Mouse (Mus musculus) layer of hippocampus, adult 9-11 months (tissue): Measurements from ENCODE around the gene Mfap3.
"Not testable (repeated sequence)": the region's sequence is repeated elsewhere in the genome, so short reads cannot be mapped to it uniquely, and the experiment has no call there.

Source experiments
- DNase-seq: peaks from one replicate; pipeline ENCODE4 v3.0.0; 2022

Gene Mfap3

GRCm38 (mm10) chr11:57531300-57531950 lies 13.0 kb downstream of the Mfap3 start:
- peak; percentile 45 for DNase-seq

DNA sequence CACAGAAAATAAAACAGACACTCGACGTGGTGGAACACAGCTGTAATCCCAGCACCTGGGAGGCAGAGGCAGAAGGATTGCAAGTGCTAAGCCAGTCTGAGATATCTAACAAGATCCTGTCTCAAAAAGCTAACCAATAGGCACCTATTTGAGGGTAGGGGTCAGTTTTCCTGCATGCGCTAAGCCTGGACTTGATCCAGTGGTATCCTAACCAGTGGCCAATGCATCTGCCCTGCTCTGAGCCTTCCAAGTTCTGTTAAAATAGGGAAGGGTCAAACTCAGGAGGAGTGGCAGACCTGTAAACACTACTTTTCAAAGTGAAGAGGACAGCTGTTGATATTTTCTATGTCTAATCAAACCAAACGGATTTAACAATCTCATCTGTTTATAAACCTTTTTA lies 13.8 kb downstream of the Mfap3 start:
- DNase-seq, result no peak

- no peak for DNase-seq
Measured at GRCm38 (mm10) chr11:57535912-57536311, 17.4 kb downstream of the Mfap3 start.

DNA sequence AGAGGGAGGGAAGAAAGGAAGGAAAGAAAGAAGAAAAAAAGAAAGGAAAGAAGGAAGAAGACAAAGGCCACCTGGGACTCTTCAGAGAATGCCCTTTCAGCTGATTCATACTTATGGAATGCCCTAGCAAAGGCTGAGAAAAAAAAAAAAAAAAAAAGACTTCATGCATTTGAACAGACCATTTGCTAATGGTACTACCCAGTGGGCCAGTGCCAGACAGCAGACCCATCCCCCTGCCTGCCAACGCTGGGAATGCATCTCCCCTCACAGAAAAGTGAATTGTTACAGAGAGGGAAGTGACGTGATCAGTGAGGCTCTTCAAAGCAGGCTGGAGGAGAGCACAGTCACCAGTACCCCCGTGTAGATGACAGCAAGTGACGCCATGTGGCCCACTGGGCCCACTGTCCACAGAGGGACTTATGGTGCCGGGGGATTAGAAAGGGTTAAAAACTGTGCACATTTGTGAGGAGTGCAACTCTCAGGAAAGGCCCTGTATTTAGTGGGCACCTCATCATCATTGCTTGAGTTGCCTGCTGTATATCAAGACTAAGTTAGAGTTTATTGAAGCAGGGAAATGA lies 21.5 kb downstream of the Mfap3 start:
- no peak for DNase-seq

DNA sequence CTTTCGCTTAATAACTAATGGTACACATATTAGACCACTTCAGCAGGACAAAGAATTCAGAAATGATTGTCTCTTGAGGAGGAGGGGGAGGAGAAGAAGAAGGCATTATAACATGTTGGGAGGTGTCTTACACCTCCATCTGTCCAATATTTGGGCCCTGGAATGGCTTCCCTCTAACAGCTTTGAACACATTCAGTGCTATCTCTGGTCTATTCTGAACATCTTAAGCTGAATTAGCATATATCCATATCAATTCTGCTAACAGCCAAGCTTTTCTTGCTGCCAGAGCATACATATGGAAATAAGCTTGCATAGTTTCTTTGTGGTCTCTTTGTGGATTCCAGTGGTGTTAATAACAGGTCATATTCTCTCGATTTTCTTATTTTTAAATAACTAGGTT lies 22.2 kb downstream of the Mfap3 start:
- no peak for DNase-seq

GRCm38 (mm10) chr11:57548618-57549550 lies 30.4 kb downstream of the Mfap3 start:
- DNase-seq, result peak; percentile 62

- no peak for DNase-seq
Measured at GRCm38 (mm10) chr11:57550230-57550629, 31.8 kb downstream of the Mfap3 start.

DNA sequence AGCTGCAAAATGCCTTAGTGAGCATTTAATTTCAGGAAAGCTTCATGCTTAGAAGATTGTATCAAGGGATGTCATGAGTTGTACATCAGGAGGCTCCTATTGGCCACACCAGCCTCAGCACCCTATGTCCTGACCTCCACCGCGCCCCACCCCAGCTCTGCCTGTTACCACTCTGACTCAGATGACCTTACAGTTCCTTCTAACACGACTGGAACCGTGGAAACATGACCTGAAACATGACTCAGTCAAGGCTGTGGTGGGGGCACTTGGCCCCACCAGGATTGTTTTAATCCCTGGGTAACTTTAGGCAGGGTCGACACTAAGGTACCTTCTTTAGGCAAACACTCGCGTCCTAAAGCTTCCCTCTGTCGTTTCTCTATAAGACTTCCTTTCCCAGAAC lies 32.6 kb downstream of the Mfap3 start:
- DNase-seq, result no peak

DNA sequence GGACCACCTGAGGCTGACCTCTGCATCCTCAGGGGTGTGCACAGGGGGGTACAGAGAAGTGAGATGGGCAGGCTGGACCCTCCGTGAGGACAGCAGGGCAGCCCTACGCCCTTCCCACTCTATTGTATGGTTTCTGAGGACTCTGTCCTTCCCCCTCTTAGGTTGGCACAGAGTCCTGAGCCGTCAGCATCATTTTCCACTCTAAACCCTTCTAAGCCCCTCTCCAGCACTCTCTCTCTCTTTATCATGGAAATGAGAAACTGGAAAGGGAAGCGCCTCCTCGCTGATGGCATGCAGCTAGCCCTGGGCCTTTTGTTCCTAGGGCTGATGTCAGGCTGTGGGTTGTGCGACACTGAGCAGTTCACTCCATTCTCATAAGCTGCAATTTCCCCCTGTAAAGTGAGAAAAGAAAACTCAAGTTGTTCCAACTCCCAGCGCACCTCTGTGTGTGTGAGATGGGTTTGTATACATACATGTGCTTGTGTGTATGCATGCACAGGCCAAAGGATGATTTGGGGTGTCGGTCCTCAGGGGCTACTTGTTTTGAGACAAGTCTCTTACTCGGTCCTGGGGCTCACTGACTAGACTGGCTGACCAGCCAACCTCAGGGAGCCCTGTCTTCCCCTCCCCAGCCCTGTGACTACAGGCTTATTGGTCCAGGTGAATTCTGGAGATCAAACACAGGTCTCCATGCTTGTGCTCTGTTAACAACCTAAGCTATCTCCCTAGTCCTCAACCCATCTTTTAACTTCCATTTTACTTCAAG lies 34.7 kb downstream of the Mfap3 start:
- DNase-seq, result no peak

- not testable (repeated sequence) for DNase-seq
Measured at GRCm38 (mm10) chr11:57557936-57558335, 39.5 kb downstream of the Mfap3 start.

- DNase-seq, result no peak
Measured at GRCm38 (mm10) chr11:57564564-57564963, 46.1 kb downstream of the Mfap3 start.

DNA sequence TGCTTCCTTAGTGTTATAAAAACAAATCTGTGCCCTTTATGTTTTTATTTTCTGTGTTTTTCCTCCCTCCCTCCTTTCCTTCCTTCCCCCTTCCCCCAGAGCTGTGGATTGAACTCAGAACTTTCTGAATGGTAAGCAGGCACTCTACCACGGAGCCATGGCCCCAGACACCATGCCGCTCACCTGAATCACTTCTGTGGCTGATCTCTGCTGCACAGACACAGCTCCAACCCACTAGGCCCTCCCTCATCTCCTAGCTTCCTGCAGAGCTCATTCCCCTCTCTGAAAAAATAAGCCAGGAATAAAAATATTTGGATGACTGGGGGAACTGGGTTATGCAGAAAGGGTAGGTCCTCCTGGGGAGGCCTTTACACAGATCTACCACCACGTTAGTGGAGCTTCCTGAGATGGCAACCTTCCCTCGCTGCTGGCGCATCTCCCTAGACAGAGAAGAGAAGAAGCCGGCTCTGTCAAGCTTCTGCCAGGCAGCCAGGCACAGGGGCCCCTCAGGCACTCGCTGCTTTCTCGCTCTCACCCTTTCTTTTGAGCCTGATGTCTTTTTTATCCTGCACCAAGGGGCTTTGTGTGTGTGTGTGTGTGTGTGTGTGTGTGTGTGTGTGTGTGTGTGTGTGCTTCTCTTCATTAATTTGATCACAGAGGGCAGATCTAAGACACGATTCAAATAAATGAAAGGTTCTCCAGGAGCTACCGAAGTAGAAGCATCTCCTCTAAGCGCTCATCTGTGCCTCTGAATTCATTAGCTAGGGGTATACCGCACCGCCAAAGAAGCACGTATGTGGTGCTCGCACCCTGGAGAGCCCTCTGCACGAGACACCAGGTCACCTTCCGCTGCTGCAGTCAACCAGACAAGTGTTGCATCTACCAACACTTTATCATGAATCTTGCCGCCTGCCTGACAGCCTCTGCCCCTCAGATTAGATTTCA lies 47.9 kb downstream of the Mfap3 start:
- DNase-seq, result no peak

DNA sequence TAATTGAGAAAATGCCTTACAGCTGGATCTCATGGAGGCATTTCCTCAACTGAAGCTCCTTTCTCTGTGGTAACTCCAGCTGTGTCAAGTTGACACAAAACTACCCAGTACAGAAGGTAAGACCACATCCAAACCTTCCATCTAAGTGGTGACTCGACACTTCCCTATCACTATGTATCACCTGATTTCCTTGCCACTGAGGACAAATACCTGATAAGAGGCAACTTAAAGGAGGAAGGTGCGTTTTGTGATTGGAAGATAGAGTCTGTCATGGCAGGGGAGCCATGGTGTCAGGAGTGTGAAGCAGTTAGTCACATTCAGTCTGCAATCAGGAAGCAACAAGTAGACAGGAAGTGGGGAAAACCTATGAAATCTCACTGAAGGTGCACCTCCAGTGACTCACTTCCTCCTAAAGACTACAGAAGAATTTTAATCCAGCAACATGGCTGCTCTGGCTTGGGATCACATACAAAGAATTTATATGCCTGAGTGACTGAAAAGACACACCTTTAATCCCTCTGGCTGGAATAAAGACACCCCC lies 50.6 kb downstream of the Mfap3 start:
- no peak for DNase-seq

GRCm38 (mm10) chr11:57571035-57571434 lies 52.6 kb downstream of the Mfap3 start:
- no peak for DNase-seq

DNA sequence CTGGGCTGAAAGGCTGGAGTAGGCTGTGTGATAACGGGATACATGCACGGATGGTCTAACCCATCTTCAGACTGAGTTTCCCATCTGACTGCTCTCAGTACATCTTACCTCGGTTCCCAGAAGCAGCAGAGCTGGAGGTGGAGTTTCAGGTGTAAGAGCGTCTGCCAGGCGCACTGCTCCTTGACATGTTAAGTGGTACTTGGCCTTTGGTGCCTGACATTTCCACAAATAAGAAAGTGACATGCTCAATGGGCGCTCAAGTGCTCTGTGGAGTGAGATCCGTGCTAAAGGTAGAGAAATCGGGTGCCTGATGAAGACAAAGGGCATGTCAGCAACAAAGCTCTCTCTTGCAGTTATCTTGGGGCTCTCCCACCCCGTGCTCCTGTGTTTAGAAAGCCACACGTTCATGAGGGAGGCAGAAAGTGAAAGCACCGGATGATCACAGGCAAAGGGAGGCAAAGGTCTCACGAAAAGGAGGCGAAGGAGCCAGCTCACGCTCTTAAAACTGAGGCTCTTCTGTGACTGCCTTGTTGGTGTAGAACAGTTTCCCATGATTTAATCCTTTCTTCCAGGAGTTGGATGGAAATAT lies 55.3 kb downstream of the Mfap3 start:
- no peak for DNase-seq

DNA sequence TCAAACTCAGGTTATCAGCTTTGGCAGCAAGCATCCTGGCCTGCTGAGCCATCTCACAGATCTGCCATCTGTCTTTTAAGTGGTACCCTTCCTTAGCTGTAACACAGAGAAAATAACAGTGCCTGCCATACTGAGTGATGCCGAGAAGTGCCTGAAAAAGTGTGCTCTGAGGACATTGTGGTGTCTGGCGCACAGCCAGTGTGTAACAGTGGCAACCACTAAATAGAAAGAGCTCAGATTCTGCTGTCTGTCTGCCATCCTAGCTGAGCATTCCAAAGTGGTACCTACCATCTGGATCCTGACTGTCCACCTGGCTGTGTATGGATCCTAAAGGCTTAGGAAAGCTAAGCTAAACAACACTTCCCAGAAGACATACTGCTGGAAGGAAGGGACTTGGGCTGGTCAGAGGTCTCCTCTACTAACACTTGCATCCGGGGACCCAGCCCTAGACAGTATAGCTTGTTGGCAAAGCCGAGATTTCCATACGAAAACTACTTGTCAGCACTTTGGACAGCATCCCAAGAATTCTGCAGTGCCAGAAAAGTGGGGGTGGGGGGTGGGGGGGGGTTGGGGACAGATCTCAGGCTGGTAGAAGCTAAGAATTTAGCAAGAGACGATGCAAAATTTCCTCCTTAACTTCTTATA lies 58.5 kb downstream of the Mfap3 start:
- peak; percentile 43 for DNase-seq

DNA sequence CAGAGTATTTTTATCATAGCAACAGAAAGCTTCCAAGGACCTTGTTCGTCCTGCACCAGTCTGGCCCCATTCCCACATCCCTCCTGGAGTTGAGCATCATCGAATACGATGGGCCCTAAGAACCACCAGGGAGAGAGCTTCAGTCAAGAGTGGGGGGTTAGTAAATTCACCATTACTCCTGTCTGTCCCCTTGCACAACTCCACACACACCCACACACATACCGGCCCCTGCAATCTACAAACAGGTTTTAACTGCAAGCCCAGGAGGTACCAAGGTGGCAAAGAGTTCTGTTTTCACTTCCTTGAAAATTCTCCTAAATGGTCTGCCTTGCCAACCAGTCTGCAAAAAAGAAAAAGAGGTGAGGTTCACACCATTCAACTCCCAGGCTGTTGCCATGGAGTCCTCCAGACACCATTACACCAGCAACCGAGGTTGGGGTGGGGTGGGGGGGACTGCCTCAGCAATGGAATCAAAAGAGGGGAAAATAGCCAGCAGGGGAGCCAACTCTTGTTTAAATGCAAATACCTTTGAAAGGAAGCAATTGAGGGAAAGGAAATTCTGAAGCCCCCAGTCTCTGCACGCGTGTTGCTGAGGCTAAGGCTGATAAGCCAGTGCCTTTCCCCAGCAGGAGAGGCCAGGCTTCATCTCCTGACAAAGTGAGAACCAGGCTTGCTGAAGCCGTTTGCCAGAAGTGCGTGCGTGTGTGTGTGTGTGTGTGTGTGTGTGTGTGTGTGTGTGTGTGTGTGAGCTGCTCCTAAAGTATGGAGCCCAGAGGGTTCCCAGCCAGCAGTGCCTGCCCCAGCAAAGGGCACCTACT lies 64.6 kb downstream of the Mfap3 start:
- no peak for DNase-seq
